Mouse (Mus musculus): ENCODE results near the gene Gm17018. TPM values are rescaled to one million over a fixed set of nuclear protein-coding genes. Genes with fewer than 3 reads are reported as not detected.

Gm17018 gene
- polyA plus RNA-seq, 1 experiment from 2014 or later, result 19.9 TPM

DNA sequence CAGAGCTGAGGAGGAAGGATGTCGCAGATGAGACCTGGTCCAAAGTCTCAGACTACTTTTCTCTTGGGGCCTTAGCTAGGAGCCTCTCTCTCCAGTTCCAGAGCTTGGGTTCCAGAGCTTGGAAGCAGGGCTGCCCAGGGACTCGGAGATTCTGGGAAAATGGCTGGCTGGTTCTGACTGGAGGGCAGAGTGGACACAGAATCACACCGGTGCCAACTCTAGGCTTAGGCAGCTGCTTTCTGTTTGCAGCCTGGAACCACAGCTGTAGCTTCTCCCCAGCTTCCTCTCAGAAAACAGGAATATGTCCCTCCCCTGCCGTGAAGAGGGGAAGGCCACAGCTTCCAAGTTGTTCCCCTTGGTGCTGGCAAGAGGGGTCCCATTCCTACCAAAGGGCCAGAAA, 10.5 kb upstream of the Gm17018 start:
- no peak overlapping the region for H3K4me2 ChIP-seq
- H3K4me3 ChIP-seq (replicated peaks), result no peak overlapping the region
- H3K27ac ChIP-seq, result peak overlapping the region; percentile 73
- peaks cover 17% of the 10 kb centered on the region for H3K27me3 ChIP-seq
- peak overlapping the region; percentile 18; the same call in 1 of the 2 replicates for H3K9ac ChIP-seq
- DNase-seq (no peak), ATAC-seq (ENCODE audit: low read depth) (no peak)
- peaks cover 47% of the 10 kb centered on the region for H3K4me1 ChIP-seq (replicated peaks)
- H3K36me3 ChIP-seq, result peaks cover 26% of the 10 kb centered on the region
- 42% methylated on average over 4 of the region's 4 CpGs for WGBS (ENCODE audit: insufficient replicate concordance)
- H3K9me3 ChIP-seq (replicated peaks), result no peaks in the 10 kb centered on the region; the same call in 1 of the 2 replicates

DNA sequence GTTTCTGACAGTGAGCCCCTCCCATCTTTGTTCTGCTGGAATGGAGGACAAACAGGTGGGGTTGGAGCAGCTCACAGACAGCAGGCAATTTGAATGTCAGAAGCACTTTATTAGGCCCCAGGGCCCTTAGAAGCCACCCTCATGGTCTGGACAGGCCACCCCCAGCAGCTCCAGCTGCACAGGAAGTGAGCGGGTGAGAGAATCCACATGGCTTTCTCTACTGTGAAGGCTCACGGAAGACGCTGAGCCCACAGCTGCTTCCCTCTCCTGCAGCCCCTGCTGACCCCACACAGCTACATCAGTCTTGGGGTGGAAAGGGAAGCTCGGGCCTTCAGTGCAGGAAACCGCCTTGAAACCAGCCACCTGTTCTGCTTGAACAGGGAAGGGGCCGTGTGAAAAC, 8.2 kb upstream of the Gm17018 start:
- Histone ChIP-seq H3K36me3 (peaks cover 34% of the 10 kb centered on the region), H3K9ac (no peak overlapping the region), H3K4me1 (replicated peaks) (peaks cover 49% of the 10 kb centered on the region), H3K4me3 (replicated peaks) (no peak overlapping the region), H3K27ac (peak overlapping the region; percentile 23; the same call in 1 of the 2 replicates), H3K9me3 (replicated peaks) (no peaks in the 10 kb centered on the region; the same call in 1 of the 2 replicates), H3K27me3 (no peaks in the 10 kb centered on the region), H3K4me2 (no peak overlapping the region)
- WGBS (ENCODE audit: insufficient replicate concordance), result 50% methylated on average over 6 of the region's 6 CpGs
- ATAC-seq (ENCODE audit: low read depth) (no peak), DNase-seq (no peak)

DNA sequence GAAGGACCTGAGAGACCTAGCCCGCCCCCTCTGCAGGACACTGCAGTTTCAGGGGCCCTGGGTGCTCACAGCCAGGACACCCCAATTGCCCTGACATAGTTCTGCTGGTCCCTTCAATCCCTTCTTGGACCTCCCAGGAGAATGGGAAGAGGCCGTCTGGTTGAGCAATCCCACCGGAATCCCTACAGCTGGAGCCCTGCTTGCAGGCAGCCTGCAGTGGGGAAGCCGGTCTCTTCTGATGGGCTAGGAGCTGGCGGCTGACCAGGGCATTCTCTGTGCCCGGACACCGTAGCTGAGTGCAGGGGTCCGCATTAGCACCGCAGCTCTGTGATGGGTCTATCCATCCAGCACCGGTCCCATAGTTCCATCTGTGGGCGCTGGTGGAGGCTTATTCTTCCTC, 6.3 kb upstream of the Gm17018 start:
- H3K27me3 ChIP-seq, result no peaks in the 10 kb centered on the region
- H3K4me3 ChIP-seq (replicated peaks), result no peak overlapping the region
- DNase-seq (no peak), ATAC-seq (ENCODE audit: low read depth) (no peak)
- H3K36me3 ChIP-seq, result peaks cover 43% of the 10 kb centered on the region
- H3K4me2 ChIP-seq, result no peak overlapping the region
- WGBS (ENCODE audit: insufficient replicate concordance), result 83% methylated on average over 11 of the region's 11 CpGs
- H3K27ac ChIP-seq, result no peak overlapping the region
- H3K4me1 ChIP-seq (replicated peaks), result peaks cover 36% of the 10 kb centered on the region
- H3K9me3 ChIP-seq (replicated peaks), result no peaks in the 10 kb centered on the region
- H3K9ac ChIP-seq, result no peak overlapping the region

DNA sequence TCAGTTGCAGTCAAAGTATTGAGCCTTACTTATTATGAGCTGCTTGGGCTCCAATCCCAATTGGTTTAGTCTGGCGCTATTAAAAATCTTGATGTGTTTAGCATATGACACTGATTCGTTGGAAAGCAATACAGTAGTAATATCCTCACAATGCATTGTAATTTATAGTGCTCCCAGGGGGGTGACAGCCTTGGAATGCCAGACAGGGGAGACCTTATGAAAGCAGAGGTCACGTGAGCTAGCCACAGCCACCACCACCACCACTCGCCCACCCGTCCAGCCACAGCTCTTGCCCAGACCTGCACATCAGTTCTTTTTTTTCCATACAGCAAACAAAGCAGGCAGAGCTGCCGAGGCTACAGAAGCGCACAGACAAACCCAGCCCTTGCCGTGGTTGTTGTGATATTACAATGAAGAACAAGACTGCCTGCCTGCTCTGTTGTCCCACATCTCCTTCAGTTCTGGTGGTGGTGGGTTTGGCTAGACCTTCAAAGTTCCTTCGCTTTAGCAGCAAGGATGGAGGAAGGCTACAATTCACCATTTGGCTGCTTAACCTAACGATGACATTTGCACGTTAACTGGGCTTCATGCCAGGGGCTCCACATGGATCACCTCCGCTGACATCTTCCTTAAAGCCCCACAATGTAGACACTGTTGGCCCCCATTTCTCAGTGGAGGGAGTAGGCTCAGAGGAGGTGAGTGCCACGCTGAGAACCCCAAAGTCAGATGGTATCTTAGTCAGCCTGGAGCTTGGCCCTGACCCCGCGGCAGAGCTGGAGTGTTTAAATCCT, 5.7 kb downstream of the Gm17018 start:
- no peak for ATAC-seq (ENCODE audit: low read depth)
- peaks cover 18% of the 10 kb centered on the region for H3K4me1 ChIP-seq (replicated peaks)
- H3K4me3 ChIP-seq (replicated peaks), result no peak overlapping the region
- no peaks in the 10 kb centered on the region for H3K9me3 ChIP-seq (replicated peaks)
- H3K4me2 ChIP-seq, result no peak overlapping the region
- H3K36me3 ChIP-seq, result 0 out of 2 replicates have a peak, but pooled peaks cover 3% of the 10 kb centered on the region
- H3K9ac ChIP-seq, result no peak overlapping the region
- no peaks in the 10 kb centered on the region for H3K27me3 ChIP-seq
- no peak overlapping the region for H3K27ac ChIP-seq
- 69% methylated on average over 15 of the region's 15 CpGs for WGBS (ENCODE audit: insufficient replicate concordance)
- no peak for DNase-seq

DNA sequence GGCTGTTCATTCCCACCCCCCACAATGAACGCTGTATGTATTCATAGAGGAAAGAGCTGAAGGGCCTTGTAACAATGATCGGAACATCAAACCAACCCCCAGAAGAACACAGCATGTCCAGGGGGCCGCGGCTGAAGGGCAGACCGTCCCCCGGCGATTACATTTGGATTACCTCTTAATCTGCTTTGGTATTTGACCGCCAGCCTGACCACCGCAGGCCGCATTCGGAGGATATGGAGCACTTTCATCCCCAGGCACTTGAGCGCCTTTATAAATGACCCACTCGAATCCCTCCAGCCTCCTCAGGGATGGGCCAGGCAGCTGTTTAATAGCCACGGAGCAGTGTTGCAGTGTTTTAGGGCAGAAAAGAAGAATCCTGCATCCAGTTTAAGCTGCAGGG, 7.0 kb downstream of the Gm17018 start:
- H3K9me3 ChIP-seq (replicated peaks), result no peaks in the 10 kb centered on the region
- H3K9ac ChIP-seq, result no peak overlapping the region
- 75% methylated on average over 14 of the region's 14 CpGs for whole genome bisulfite sequencing (ENCODE audit: insufficient replicate concordance)
- H3K36me3 ChIP-seq, result peaks cover 10% of the 10 kb centered on the region
- H3K4me3 ChIP-seq (replicated peaks), result no peak overlapping the region
- ATAC-seq (ENCODE audit: low read depth) (no peak), DNase-seq (no peak)
- H3K4me2 ChIP-seq, result no peak overlapping the region
- H3K4me1 ChIP-seq (replicated peaks), result peaks cover 16% of the 10 kb centered on the region
- no peak overlapping the region for H3K27ac ChIP-seq
- H3K27me3 ChIP-seq, result no peaks in the 10 kb centered on the region

DNA sequence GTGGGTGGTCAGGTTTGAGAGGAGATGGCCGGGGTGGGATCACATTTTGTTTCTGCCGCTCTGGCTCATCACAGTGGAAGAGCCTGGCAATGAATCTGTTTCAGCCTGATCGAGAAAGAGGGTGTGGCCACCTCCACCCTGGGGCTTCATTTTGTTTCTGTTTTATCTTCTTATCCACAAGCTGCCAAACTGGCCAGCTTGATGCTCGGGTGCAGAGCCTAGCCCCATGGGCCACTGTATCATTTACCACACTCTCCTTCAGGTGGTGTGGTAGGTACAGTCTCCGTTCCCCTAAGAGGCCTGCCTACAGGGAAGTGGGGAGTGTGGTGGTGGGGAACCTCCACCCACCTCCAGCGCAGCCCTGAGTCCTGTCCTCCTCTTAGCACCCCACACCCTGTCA, 12.6 kb downstream of the Gm17018 start:
- ATAC-seq (ENCODE audit: low read depth), result peak; percentile 74

DNA sequence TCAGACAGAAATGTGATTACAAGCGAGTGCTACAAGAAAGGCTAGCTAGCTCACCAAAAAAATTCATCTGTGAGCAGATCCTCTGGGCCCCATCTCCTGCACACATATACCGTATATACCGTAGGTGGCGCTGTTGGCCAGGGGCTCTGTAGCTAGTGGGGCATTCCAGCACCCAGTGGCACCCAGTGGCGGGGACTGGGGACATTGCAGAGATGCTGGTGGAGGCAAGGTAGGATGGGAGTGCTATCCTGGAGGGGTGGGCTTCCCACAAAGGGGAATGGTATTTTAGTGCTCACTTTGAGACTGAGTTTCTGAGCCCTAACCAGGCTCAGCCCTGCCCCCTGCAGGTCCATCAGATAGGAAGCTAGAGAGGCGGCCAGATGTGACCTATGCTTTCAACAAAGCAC, 13.4 kb downstream of the Gm17018 start:
- no peak overlapping the region for H3K4me3 ChIP-seq (replicated peaks)
- 13% methylated on average over 6 of the region's 6 CpGs for WGBS (ENCODE audit: insufficient replicate concordance)
- no peak overlapping the region for H3K9ac ChIP-seq
- no peaks in the 10 kb centered on the region for H3K9me3 ChIP-seq (replicated peaks)
- H3K4me1 ChIP-seq (replicated peaks), result peaks cover 64% of the 10 kb centered on the region
- no peak overlapping the region for H3K27ac ChIP-seq
- H3K27me3 ChIP-seq, result no peaks in the 10 kb centered on the region
- peak; percentile 61 for ATAC-seq (ENCODE audit: low read depth)
- peak; percentile 70 for DNase-seq
- H3K36me3 ChIP-seq, result peaks cover 26% of the 10 kb centered on the region
- H3K4me2 ChIP-seq, result no peak overlapping the region

More for the DNA sequence above, 12.6 kb downstream of the Gm17018 start:
- Histone ChIP-seq H3K27me3 (no peaks in the 10 kb centered on the region), H3K9me3 (replicated peaks) (no peaks in the 10 kb centered on the region), H3K27ac (peak overlapping the region; percentile 50; the same call in 1 of the 2 replicates), H3K4me1 (replicated peaks) (peaks cover 64% of the 10 kb centered on the region), H3K4me2 (peak overlapping the region; percentile 29), H3K36me3 (peaks cover 18% of the 10 kb centered on the region), H3K9ac (peak overlapping the region; percentile 39; the same call in 1 of the 2 replicates), H3K4me3 (replicated peaks) (no peak overlapping the region)
- peak; percentile 40 for DNase-seq
- WGBS (ENCODE audit: insufficient replicate concordance), result 23% methylated on average over 6 of the region's 6 CpGs

DNA sequence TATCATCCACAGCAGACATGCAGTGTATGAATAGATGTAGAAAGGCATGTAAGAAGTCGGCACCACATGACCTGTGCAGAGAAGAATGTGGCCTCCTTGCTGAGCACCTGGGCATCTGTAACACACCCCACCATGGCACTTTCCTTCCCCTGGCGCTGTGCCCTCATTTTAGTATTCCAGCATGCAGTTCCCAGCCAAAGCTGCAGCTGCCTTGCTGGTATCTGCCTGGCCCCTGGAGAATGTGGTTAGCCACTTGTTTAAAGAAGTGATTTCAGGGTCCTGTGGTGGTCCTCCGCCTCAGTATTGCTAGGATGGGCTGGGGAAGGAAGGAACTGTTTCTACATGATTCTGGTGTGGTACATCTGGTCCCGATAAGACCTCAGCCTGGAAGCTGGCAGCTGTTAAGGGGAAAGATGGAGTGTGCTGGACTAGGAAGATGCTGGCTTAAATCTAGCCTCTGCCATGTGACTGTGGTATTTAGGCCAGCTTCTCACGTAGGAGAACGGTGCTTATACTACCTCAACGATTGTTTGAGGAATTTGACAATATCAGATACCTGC, 14.0 kb downstream of the Gm17018 start:
- H3K4me1 ChIP-seq (replicated peaks), result peaks cover 64% of the 10 kb centered on the region
- H3K36me3 ChIP-seq, result peaks cover 30% of the 10 kb centered on the region
- H3K9ac ChIP-seq, result no peak overlapping the region
- H3K27ac ChIP-seq, result peak overlapping the region; percentile 66; the same call in 1 of the 2 replicates
- no peak overlapping the region for H3K4me2 ChIP-seq
- DNase-seq (no peak), ATAC-seq (ENCODE audit: low read depth) (no peak)
- H3K9me3 ChIP-seq (replicated peaks), result no peaks in the 10 kb centered on the region
- WGBS (ENCODE audit: insufficient replicate concordance), result 37% methylated on average over 7 of the region's 7 CpGs
- H3K27me3 ChIP-seq, result no peaks in the 10 kb centered on the region
- H3K4me3 ChIP-seq (replicated peaks), result no peak overlapping the region

DNA sequence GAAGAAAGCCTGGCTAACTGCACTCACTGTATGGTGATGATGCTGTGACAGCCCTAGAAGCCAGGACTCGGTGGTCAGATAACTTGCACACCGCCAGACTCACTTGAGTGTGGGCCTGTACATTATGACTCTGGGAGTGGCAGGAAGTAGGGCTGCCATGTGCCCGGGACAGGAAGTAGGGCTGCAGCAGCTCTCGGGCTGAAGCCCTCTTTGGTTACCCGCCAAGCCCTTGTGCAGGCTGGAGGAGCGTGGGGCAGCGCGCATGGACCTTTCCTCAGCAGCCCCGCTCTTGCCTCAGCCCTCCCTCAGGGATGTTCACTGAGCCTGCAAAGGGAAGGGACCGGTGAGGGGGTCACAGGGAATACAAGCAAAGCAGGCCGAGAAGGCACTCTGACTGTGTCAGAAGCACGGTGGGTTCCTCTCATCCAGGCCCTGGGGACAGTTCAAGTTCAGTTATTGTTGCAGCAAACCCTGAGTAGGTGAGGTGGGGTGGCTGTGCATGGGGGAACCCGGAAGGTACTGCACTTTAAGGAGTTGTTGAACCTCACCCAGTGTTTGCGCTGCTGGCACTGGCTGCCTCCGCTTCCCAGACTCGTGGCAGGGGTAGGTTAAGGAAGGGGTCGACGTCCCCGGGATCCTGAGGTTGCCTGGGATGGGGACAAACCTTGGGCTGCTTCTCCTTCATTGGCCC, 14.7 kb downstream of the Gm17018 start:
- 28% methylated on average over 19 of the region's 19 CpGs for WGBS (ENCODE audit: insufficient replicate concordance)
- no peak for ATAC-seq (ENCODE audit: low read depth)
- Histone ChIP-seq H3K36me3 (peaks cover 30% of the 10 kb centered on the region), H3K9me3 (replicated peaks) (no peaks in the 10 kb centered on the region), H3K27me3 (no peaks in the 10 kb centered on the region), H3K4me2 (peak overlapping the region; percentile 35), H3K27ac (peak overlapping the region; percentile 66), H3K9ac (0 out of 2 replicates have a peak overlapping the region, but pooled peaks have one; percentile 13), H3K4me3 (replicated peaks) (no peak overlapping the region), H3K4me1 (replicated peaks) (peaks cover 61% of the 10 kb centered on the region)
- no peak for DNase-seq

DNA sequence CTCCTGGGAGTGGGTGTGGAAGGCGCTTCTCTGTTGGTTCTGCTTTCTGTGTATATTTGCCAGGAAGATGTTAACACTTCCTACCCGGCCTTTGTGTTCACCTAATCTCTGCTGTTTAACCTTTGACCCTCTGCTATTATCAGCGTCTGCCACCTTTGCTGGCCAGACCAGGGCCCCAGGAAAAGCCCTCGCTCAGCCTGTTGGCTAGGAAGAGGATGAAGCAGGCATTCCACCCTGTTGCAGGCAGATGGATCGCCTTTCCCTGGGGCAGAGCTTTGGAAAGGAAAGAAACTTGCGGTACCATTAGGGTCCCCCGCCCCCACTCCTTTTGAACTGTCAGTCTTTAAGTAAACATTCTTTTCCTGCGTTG, 15.2 kb downstream of the Gm17018 start:
- H3K27ac ChIP-seq, result 0 out of 2 replicates have a peak overlapping the region, but pooled peaks have one; percentile 66
- no peak for ATAC-seq (ENCODE audit: low read depth)
- H3K36me3 ChIP-seq, result peaks cover 30% of the 10 kb centered on the region
- H3K27me3 ChIP-seq, result no peaks in the 10 kb centered on the region
- peaks cover 61% of the 10 kb centered on the region for H3K4me1 ChIP-seq (replicated peaks)
- H3K9ac ChIP-seq, result no peak overlapping the region
- 17% methylated on average over 8 of the region's 8 CpGs for WGBS (ENCODE audit: insufficient replicate concordance)
- peak overlapping the region; percentile 35 for H3K4me2 ChIP-seq
- H3K9me3 ChIP-seq (replicated peaks), result no peaks in the 10 kb centered on the region
- no peak for DNase-seq
- H3K4me3 ChIP-seq (replicated peaks), result no peak overlapping the region

DNA sequence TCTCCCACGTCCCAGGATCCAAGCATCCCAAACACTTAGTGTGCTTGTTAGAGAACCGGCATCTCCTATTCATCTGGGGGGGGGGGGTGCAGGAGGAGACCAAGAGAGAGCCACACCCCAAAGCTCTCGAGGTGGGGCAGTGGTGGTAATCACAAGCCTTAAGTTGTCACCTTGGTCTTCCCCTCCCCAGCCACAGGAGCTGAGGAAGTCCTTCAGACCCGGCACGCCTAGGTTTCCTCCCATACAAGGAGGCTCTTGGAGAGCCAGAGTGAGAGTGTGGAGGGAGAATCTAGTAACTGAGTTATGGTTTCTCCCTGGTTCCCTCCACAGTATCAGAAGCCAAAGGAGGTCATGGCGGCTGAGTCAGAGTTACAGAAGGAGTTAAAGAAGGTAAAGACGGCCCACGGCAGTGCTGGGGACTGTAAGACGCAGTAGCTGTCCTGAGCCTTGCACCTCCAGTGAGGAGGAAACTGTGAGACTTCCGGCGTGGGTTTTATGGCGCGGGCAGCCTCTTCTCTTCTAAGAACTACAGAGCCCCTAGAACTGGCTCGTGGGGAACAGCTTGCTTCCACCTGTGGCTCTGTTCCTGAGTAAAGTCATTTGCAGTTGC, 16.8 kb downstream of the Gm17018 start:
- Histone ChIP-seq H3K36me3 (peaks cover 24% of the 10 kb centered on the region), H3K4me1 (replicated peaks) (peaks cover 62% of the 10 kb centered on the region), H3K9ac (no peak overlapping the region), H3K4me3 (replicated peaks) (no peak overlapping the region), H3K4me2 (no peak overlapping the region), H3K27me3 (no peaks in the 10 kb centered on the region), H3K27ac (no peak overlapping the region), H3K9me3 (replicated peaks) (no peaks in the 10 kb centered on the region)
- DNase-seq (no peak), ATAC-seq (ENCODE audit: low read depth) (no peak)
- 44% methylated on average over 14 of the region's 14 CpGs for WGBS (ENCODE audit: insufficient replicate concordance)

All from liver, embryonic 13.5 days (tissue).